Mouse (Mus musculus) right cerebral cortex, postnatal 4 days (tissue): Measurements from ENCODE around the gene Ptprc.

Source experiments
- DNase-seq: peaks from one replicate; pipeline ENCODE4 v3.0.0-alpha.2; 2022

Ptprc gene

DNA sequence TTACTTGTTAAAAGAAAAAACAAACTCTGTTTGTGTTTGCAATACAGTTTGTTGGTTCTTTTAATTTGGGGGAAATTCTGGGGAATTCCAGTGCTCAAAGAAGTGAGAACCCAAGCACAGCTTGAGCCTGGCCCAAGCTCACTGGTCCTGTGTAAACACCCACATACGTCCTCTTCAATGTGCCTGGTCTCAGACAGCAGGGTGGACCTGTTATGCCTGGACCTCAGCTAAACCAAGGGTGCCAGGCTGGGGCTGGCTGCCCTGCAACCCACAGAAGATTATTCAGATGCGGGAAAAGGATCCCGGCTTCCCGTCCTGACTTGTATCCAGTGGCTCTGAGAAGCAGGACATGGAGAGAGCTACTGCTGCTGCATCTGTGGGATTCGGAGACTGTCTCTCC lies 138.0 kb downstream of the Ptprc start:
- no peak for DNase-seq

DNA sequence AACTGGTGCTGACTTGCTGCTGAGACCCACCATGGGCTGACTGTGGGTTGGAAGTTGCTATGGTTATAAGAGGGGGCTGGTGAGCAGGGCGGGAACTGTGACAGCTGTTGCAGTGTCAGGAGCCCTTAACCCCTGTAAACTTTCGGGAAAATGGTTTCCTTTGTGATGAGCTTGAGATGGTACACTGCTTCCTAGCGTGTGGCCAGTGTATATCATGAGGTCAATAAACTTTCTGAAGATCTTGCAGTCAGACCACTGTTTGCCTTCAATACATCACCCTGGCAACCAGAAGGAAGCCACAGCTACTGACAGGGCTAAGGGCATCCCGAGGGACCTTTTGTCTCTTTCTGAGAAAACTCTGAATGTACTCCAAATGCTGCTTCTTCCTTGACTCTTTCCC lies 145.9 kb downstream of the Ptprc start:
- no peak for DNase-seq

DNA sequence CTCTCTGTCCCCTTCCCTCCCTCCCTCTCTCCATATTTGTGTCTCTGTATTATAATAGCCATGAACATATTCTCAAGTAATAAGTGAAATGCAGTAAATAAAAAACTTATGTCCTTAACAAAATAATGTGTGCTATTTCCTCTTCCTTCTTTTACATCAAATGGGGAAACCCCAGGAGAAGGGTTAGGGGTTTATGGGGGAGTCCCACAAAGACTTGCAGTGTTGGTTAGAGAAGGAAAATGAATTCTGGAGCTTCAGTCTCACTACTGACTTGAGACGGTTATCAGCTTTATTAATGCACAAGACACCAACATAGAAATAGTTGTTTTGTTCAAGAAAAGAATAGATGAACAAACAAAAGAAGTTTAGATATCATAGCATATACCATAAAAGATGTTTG lies 150.2 kb downstream of the Ptprc start:
- no peak for DNase-seq

DNA sequence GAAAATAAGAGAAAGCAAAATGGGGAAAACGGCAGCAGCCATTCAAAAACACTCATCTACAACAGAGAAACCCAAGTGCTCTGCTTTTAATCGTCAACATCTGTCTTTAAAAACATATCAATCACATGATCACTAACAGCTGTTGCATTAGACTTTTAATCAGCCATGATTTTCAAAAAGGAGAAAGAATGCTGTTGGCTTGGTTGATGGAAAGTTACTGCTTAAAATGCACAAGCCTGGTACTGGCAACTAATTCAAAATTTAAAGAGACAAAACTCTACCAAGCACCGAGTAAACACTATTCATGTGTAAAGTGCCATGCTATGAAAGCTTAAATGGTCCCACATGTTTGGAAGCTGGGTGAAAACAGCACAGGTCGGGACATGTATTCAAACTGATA lies 151.9 kb downstream of the Ptprc start:
- DNase-seq, result no peak

DNA sequence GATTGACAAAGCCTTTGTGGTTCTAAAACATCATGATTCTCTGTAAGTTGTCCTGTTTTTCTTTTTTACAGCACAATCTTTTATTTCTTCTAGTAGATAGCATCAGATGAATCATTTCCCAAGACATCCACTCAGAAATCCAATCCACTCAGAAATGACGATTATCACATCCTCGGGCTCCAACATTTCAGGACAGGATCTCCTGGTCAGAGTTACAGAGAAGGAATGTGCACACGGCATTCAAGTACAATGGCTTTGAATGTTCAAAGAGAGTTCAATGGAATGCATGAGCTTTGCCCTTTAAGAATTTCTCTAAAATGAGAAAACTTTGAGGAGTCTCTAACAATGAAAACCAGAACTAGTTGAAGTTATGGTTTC lies 152.6 kb downstream of the Ptprc start:
- DNase-seq, result no peak

DNA sequence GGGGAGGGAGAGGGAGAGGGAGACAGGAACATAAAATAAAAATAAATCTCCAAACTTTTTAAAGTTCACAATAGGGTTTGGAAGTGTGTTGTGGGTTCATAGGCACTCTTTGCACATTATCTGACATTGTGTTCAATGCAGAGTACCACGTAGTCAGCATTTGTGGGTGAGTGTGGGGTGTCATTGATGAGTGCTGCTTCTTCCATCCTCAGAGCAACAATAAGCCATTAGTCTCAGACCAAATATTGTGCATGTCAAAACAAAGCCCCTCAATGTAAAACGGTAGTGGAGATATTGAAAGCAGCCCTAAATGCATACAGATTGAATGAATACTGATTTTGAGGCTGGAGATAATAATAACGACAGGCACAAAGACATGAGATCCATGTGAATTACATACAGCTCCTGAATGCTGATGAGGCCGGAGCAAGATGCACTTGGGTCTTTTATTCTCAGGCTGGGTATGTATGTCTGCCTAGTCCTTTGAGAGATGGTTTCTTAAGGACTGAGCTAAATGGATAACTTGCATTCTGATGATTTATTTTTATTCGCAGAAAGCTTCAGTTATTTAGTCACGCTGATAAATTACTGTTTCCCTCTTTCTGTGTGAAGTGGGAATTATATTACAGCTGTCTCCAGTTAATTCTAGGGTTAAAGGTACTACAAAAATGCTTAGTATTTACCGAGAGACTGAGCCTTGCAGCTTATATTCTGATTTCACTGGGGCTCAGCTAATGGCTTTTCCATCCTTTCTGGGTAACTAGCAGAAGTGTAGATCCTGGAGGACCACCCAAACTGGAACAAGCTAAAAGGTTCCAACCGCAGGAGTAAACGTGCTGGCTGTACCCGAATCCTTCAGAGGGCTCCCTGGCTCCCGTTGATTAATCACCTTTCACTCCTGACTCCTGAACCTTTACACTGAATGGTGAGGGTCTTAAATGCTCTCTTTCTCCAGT lies 153.3 kb downstream of the Ptprc start:
- DNase-seq, result no peak
